Mouse (Mus musculus): Measurements from ENCODE around the gene Cpne9.

DNA sequence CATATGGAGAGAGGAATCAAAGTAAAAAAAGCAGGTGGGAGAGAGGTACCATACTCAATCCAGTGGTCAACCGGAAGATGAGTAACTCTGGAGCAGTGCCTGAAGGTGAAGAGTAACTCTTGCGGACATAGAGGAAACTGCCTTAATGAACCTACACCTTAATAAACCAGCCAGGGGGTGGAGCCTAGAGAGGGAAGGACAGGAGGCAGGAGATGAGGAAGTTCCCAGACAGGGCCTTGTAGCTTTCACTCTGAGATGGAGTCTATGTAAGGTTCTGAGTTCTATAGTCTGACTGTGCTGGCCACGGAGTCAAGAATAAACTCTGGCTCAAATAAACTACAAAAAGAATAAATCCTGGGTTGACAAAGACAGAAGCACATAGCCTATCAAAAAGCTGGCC, 2.8 kb downstream of the Cpne9 start:
- TF ChIP-seq CTCF (IDR thresholded peaks at IDR 0.05; ENCODE audit: extremely low read depth, insufficient read depth, insufficient read length, insufficient replicate concordance): no peak
- no peak for TF ChIP-seq POLR2A (IDR thresholded peaks at IDR 0.05; ENCODE audit: low read depth, low read length)
